Mouse (Mus musculus) c-Kit-negative CD71-positive TER-119-positive erythroid progenitor cells, embryonic 14.5 days (primary cell): ENCODE results near the gene Sec14l2.

ENCODE experiments used
- DNase-seq: peaks from one replicate; pipeline ENCODE4 v3.0.0-alpha.2; 2013; ENCODE audit warnings: low read depth, low spot score

Sec14l2 gene

DNA sequence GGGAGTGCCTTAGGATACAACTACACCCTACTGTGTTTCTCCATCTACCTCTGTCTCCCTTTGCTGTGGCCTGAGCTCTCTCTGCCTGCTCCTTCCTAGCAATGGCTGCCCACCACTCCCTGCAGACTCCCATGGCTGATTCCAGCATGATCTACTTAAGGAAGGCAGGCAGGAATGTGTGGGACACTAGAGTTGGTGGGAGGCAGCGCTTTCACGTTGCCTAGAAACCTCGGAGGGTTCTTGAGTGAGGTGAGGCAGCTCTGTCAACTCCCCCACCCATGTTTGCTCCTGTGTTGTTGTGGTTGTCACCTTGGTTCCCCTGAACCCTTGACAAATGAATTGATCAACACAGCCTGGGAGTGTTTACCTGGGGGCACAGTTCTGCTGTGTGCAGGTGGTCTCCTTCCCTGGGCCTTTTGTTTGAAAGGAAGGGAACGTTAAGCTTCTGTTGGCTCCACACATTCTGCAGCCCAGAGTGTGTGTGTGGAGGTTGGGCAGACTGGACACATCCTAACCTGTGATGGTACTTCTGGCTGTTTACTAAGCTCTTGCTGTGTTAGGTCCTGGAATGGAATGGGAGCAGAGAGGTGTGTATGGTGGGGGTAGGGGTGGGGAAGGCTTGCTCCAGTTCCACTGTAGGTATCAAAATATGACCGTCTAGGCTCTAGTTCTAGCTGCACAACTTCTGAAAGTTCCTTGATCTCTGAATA lies 62.2 kb downstream of the Sec14l2 start:
- DNase-seq: no peak

- DNase-seq: peak; percentile 40
These were observed 69.6 kb downstream of the Sec14l2 start for GRCm38 (mm10) chr11:4053586-4053985.

- DNase-seq: no peak
These were observed 74.8 kb downstream of the Sec14l2 start for GRCm38 (mm10) chr11:4048438-4048837.

- DNase-seq: no peak
These were observed 75.4 kb downstream of the Sec14l2 start for GRCm38 (mm10) chr11:4047766-4048165.
